Mouse (Mus musculus) retina, adult 2 months (tissue): ENCODE data around the gene Kank2.

Experiments used
- DNase-seq: peaks from one replicate; pipeline ENCODE4 v3.0.0-alpha.2; 2012; ENCODE audit warnings: low read depth, low spot score

The Kank2 gene

GRCm38 (mm10) chr9:21798345-21799009, at the start of gene Kank2:
Gene Kank2, minus strand, starts transcription at chr9:21798744.
- DNase-seq: peak; percentile 28

GRCm38 (mm10) chr9:21847926-21848325, 49.4 kb upstream of the Kank2 start:
- DNase-seq: no peak

GRCm38 (mm10) chr9:21847425-21847824, 48.9 kb upstream of the Kank2 start:
- DNase-seq: no peak

- DNase-seq: no peak
Observed at GRCm38 (mm10) chr9:21846755-21847341, 48.3 kb upstream of the Kank2 start.

- DNase-seq: no peak
Observed at GRCm38 (mm10) chr9:21845381-21846080, 47.0 kb upstream of the Kank2 start.

GRCm38 (mm10) chr9:21843086-21843485, 44.5 kb upstream of the Kank2 start:
- DNase-seq: no peak

- no peak for DNase-seq
Observed at GRCm38 (mm10) chr9:21842391-21842790, 43.8 kb upstream of the Kank2 start.

GRCm38 (mm10) chr9:21841340-21841739, 42.8 kb upstream of the Kank2 start:
- no peak for DNase-seq

GRCm38 (mm10) chr9:21840115-21840787, 41.7 kb upstream of the Kank2 start:
- DNase-seq: no peak

GRCm38 (mm10) chr9:21837690-21838089, 39.1 kb upstream of the Kank2 start:
- no peak for DNase-seq

GRCm38 (mm10) chr9:21835258-21835912, 36.8 kb upstream of the Kank2 start, which contains the start of gene Angptl8:
Gene Angptl8, plus strand, starts transcription at chr9:21835510.
- DNase-seq: no peak

GRCm38 (mm10) chr9:21831558-21832240, 33.2 kb upstream of the Kank2 start:
- no peak for DNase-seq

- no peak for DNase-seq
Observed at GRCm38 (mm10) chr9:21830936-21831335, 32.4 kb upstream of the Kank2 start.

GRCm38 (mm10) chr9:21830461-21830850, 31.9 kb upstream of the Kank2 start:
- DNase-seq: no peak

- no peak for DNase-seq
Observed at GRCm38 (mm10) chr9:21829834-21830460, 31.4 kb upstream of the Kank2 start.

GRCm38 (mm10) chr9:21824366-21824765, 25.8 kb upstream of the Kank2 start:
- no peak for DNase-seq

- DNase-seq: no peak
Observed at GRCm38 (mm10) chr9:21823957-21824356, 25.4 kb upstream of the Kank2 start.

- no peak for DNase-seq
Observed at GRCm38 (mm10) chr9:21822686-21823085, 24.1 kb upstream of the Kank2 start.

- DNase-seq: no peak
Observed at GRCm38 (mm10) chr9:21820183-21820582, 21.6 kb upstream of the Kank2 start.

- no peak for DNase-seq
Observed at GRCm38 (mm10) chr9:21819181-21819729, 20.7 kb upstream of the Kank2 start.
